Mouse (Mus musculus) limb, embryonic 10.5 days (tissue): ENCODE data around the gene Kif6. TPM values are rescaled to one million over a fixed set of nuclear protein-coding genes. Genes with fewer than 3 reads are reported as not detected.

Experiments used
- DNase-seq: peaks from one replicate; pipeline ENCODE4 v3.0.0-alpha.2; 2017; ENCODE audit warnings: low spot score
- H3K27ac ChIP-seq: fragments of 300-500 bp; sonication (generic); 2 replicates; pipeline ENCODE4 v1.5.1; 2016; ENCODE audit warnings: mild to moderate bottlenecking
- H3K27me3 ChIP-seq: fragments of 300-500 bp; sonication (generic); 2 replicates; pipeline ENCODE4 v1.6.1; 2016; ENCODE audit warnings: low read depth, mild to moderate bottlenecking; ENCODE audit not compliant: poor library complexity, severe bottlenecking
- H3K36me3 ChIP-seq: fragments of 300-500 bp; sonication (generic); 2 replicates; pipeline ENCODE4 v1.6.1; 2016; ENCODE audit warnings: mild to moderate bottlenecking, moderate library complexity
- H3K4me1 ChIP-seq: fragments of 300-500 bp; sonication (generic); 2 replicates; pipeline ENCODE4 v1.6.1; 2016
- H3K4me3 ChIP-seq: fragments of 300-500 bp; sonication (generic); 2 replicates; pipeline ENCODE4 v1.5.1; 2016; ENCODE audit warnings: mild to moderate bottlenecking, moderate library complexity
- H3K9me3 ChIP-seq: fragments of 300-500 bp; sonication (generic); replicated peaks from 2 replicates; pipeline ENCODE4 v1.6.1; 2016; ENCODE audit warnings: mild to moderate bottlenecking
- WGBS: fragments of 180-500 bp; shearing (Covaris S2); methylation state at CpG from one replicate; pipeline ENCODE4 v1.1.7; 2016; 5-methylcytosine and 5-hydroxymethylcytosine counted together
- polyA plus RNA-seq: library from polyadenylated mRNA; unstranded; fragments of >200 nt; fragmentation: Nextera tagmentation; extraction: Ambion mirVana; gene quantifications from 2 replicates; pipeline ENCODE4 v1.2.1, GENCODE M21; 2016

Gene Kif6
- polyA plus RNA-seq, 1 experiment from 2014 or later: 4.3 TPM

DNA sequence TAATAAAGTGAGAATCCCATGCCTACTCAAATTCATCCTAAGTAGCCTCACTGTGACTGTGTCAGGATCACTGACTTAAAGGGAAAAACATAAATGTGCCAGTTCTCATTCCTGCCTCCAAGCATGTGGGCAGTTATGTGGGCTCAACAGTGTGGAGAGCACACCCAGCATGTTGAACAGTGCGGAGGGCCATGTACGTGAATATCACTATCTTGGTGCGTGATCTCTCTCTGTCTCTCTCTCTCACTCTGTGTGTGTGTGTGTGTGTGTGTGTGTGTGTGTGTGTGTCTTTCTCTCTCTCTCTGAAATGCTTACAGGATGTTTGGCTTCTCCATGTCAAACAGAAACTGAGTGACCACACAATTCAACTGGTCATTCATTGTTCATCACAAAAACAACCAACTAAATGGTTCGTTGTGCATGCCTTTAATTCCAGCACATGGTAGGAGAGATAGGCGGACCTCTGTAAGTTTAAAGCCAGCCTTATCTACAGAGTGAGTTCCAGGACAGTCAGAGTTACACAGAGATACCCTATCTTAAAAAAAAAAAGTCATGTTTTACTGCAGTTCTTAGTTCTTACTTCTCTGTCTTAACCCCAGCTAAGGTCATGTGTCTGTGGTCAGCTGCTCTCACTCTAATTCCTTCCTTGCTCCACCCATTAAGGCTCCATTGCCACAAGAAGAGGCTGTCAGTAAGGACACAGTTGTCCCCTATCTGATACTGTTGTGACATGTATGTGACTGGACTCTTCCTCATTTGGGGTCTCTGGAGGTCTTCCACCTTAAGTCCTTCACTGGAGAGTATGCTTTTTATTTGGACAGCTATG lies 266.2 kb downstream of the Kif6 start:
- DNase-seq: no peak
- Histone ChIP-seq H3K27me3 (no peaks in the 10 kb centered on the region), H3K27ac (no peak overlapping the region), H3K4me1 (peaks cover 20% of the 10 kb centered on the region), H3K36me3 (no peaks in the 10 kb centered on the region), H3K9me3 (no peaks in the 10 kb centered on the region), H3K4me3 (no peak overlapping the region)
- 89% methylated on average over 5 of the region's 5 CpGs for WGBS

GRCm38 (mm10) chr17:49881796-49882195 lies 266.9 kb downstream of the Kif6 start:
- Histone ChIP-seq H3K27me3 (no peaks in the 10 kb centered on the region), H3K36me3 (no peaks in the 10 kb centered on the region), H3K4me1 (peaks cover 14% of the 10 kb centered on the region), H3K4me3 (no peak overlapping the region), H3K9me3 (no peaks in the 10 kb centered on the region), H3K27ac (0 out of 2 replicates have a peak overlapping the region, but pooled peaks have one; percentile 36)
- WGBS: 86% methylated on average over 7 of the region's 7 CpGs
- no peak for DNase-seq

GRCm38 (mm10) chr17:49883136-49883755 lies 268.3 kb downstream of the Kif6 start:
- 89% methylated on average over 8 of the region's 8 CpGs for WGBS
- Histone ChIP-seq H3K27me3 (no peaks in the 10 kb centered on the region), H3K36me3 (no peaks in the 10 kb centered on the region), H3K4me1 (peaks cover 21% of the 10 kb centered on the region), H3K4me3 (no peak overlapping the region), H3K27ac (no peak overlapping the region), H3K9me3 (no peaks in the 10 kb centered on the region)
- DNase-seq: no peak

GRCm38 (mm10) chr17:49885035-49885434 lies 270.1 kb downstream of the Kif6 start:
- Histone ChIP-seq H3K27ac (peak overlapping the region; percentile 54), H3K27me3 (no peaks in the 10 kb centered on the region), H3K4me1 (peaks cover 32% of the 10 kb centered on the region), H3K4me3 (no peak overlapping the region), H3K36me3 (no peaks in the 10 kb centered on the region), H3K9me3 (no peaks in the 10 kb centered on the region)
- no peak for DNase-seq
- 92% methylated on average over 11 of the region's 11 CpGs for WGBS

DNA sequence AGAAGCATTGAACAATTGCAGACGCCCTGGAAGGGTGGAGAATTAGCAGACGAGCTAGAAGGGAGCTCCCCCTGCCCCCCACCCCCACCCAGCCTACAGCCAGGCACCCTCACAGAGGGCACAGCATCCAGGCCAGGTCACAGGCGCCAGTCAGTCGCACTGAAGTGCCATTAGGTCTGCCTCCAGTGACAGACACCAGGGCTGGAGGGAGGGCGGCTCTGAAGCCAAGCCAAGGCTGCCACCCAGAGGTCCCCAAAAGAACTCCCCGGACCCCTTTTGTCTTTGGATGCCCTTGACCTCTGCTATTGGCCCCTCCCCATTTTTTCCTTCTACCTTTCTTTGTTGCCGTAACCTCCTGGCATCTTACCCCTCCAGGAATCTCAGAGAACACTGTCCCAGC lies 274.7 kb downstream of the Kif6 start:
- Histone ChIP-seq H3K27ac (peak overlapping the region; percentile 78), H3K4me1 (peaks cover 30% of the 10 kb centered on the region), H3K9me3 (no peaks in the 10 kb centered on the region), H3K27me3 (no peaks in the 10 kb centered on the region), H3K36me3 (no peaks in the 10 kb centered on the region), H3K4me3 (no peak overlapping the region)
- WGBS: 19% methylated on average over 7 of the region's 7 CpGs
- peak; percentile 70 for DNase-seq

DNA sequence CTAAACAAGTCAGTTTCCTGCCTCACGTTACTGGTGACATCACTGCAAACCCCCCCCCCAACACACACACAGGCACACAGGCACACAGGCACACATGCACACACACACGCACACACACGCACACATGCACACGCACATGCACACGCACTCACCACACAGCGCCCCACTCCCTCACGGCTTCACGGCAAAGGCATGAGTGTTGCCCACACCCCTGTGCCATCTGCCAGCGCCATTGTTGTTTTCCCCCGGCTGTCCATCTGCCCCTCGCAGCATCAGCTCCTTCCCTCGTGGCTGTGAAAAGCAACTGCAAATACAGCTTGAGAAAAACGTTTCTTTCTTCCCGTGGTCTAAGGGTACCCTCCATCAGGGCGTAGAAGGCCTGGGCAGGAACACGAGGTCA lies 275.9 kb downstream of the Kif6 start:
- H3K27me3 ChIP-seq: no peaks in the 10 kb centered on the region
- H3K27ac ChIP-seq: no peak overlapping the region
- no peaks in the 10 kb centered on the region for H3K9me3 ChIP-seq
- 87% methylated on average over 16 of the region's 16 CpGs for WGBS
- DNase-seq: no peak
- H3K4me1 ChIP-seq: peaks cover 26% of the 10 kb centered on the region
- no peaks in the 10 kb centered on the region for H3K36me3 ChIP-seq
- H3K4me3 ChIP-seq: no peak overlapping the region

DNA sequence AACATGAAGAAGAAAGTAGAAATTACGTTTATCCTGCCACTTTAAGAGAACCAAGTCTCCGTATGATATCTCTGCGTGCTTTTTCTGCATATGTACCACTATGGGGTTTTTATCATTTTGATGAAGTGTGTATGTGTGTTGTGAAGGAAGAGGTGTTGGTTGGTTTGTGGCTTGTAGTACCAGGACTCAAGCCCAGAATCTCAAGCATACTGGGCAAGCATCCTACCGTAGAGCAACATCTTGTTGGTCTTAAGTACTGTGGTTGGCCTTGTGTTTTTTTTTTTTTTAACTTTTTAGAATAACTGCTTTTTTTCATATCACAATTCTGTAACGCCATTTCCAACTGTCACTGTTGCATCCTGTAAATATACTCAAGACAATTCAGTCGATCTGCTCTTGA lies 277.5 kb downstream of the Kif6 start:
- Histone ChIP-seq H3K27me3 (no peaks in the 10 kb centered on the region), H3K36me3 (no peaks in the 10 kb centered on the region), H3K4me1 (peaks cover 16% of the 10 kb centered on the region), H3K9me3 (no peaks in the 10 kb centered on the region), H3K27ac (no peak overlapping the region), H3K4me3 (no peak overlapping the region)
- no peak for DNase-seq
- 93% methylated on average over 6 of the region's 6 CpGs for WGBS

DNA sequence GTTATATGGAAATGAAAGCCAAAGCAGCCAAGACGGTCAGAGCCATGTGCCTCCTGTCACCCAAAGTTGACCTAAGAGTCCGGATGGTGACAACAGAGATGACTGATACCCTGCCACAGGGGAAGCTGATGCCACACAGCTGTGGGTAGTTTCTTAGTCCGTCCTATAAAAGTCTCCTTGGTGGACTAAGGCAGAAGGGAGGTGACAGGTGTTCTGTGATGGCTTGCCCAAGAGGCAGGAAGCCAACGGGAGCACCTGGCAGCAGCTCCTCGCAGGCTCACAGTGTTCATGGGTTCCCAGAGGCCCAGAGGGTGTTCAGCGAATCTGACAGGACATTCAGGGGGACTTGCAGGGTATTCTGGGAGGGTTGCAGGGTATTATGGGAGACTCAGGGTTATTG lies 279.5 kb downstream of the Kif6 start:
- peaks cover 10% of the 10 kb centered on the region for H3K4me1 ChIP-seq
- peaks cover 3% of the 10 kb centered on the region for H3K27me3 ChIP-seq
- H3K36me3 ChIP-seq: no peaks in the 10 kb centered on the region
- no peak overlapping the region for H3K4me3 ChIP-seq
- WGBS: 83% methylated on average over 6 of the region's 6 CpGs
- no peaks in the 10 kb centered on the region for H3K9me3 ChIP-seq
- H3K27ac ChIP-seq: no peak overlapping the region
- DNase-seq: no peak

DNA sequence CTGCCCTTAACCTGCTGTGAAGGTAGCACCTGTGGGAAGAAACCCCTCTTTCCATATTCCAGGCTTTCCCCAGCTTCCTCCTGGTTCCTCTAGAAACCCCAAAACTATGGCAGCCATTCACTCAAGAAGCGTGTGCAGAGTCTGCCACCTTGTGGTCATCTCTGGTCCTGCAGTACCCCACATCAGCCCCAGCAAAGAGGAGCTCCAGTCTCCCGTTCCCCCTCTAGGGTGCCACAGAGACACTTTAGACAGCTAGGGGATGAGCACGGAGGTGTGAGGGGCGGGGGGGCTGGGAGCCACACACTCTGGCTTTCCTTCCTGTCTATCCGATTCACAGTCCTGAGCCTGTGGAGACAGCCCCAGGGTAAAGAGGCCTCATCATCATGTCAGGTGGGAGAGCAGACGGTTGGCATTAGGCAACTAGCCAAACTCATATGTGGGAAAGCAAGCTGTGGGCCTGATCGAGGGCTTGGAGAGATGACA lies 284.0 kb downstream of the Kif6 start:
- peaks cover 13% of the 10 kb centered on the region for H3K4me1 ChIP-seq
- H3K27ac ChIP-seq: 0 out of 2 replicates have a peak overlapping the region, but pooled peaks have one; percentile 26
- no peaks in the 10 kb centered on the region for H3K9me3 ChIP-seq

GRCm38 (mm10) chr17:49902613-49903012 lies 287.7 kb downstream of the Kif6 start:
- Histone ChIP-seq H3K4me1 (peaks cover 24% of the 10 kb centered on the region), H3K4me3 (no peak overlapping the region), H3K27ac (no peak overlapping the region), H3K36me3 (no peaks in the 10 kb centered on the region), H3K27me3 (peaks cover 22% of the 10 kb centered on the region), H3K9me3 (no peaks in the 10 kb centered on the region)
- WGBS: 88% methylated on average over 7 of the region's 7 CpGs
- DNase-seq: no peak

More for the DNA sequence above, 284.0 kb downstream of the Kif6 start:
- Histone ChIP-seq H3K4me3 (no peak overlapping the region), H3K27me3 (peaks cover 22% of the 10 kb centered on the region), H3K36me3 (no peaks in the 10 kb centered on the region)
- 23% methylated on average over 7 of the region's 7 CpGs for WGBS
- peak; percentile 87 for DNase-seq

DNA sequence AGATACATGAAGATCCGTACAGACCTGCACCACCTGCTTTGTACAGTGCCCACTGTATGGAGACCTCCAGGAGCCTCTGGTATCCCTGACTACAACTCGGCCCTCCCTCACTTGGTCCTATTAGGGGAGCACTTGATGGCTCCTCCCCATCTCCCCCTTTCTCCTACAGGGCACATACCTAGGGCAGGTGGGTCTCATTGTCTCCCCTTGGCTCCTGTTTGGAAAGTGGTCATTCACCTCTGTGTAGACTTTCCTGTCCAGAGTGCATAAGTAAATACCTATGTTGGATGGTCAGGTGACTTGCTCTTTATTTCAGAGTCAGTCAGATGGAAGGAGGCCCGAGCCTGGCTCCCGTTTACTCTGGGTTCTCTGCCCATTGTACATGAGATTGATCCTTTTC lies 308.5 kb downstream of the Kif6 start:
- Histone ChIP-seq H3K27me3 (no peaks in the 10 kb centered on the region), H3K4me3 (no peak overlapping the region), H3K4me1 (no peaks in the 10 kb centered on the region), H3K27ac (no peak overlapping the region), H3K9me3 (no peaks in the 10 kb centered on the region), H3K36me3 (no peaks in the 10 kb centered on the region)
- DNase-seq: no peak
- WGBS: 78% methylated on average over 4 of the region's 4 CpGs

- no peaks in the 10 kb centered on the region for H3K27me3 ChIP-seq
- WGBS: 91% methylated on average over 2 of the region's 2 CpGs
- no peaks in the 10 kb centered on the region for H3K4me1 ChIP-seq
- no peaks in the 10 kb centered on the region for H3K9me3 ChIP-seq
- DNase-seq: no peak
- H3K36me3 ChIP-seq: no peaks in the 10 kb centered on the region
- H3K27ac ChIP-seq: no peak overlapping the region
- H3K4me3 ChIP-seq: no peak overlapping the region
These were observed 312.7 kb downstream of the Kif6 start for GRCm38 (mm10) chr17:49927611-49928010.

- WGBS: 71% methylated on average over 3 of the region's 3 CpGs
- Histone ChIP-seq H3K4me1 (peaks cover 8% of the 10 kb centered on the region; the same call in 1 of the 2 replicates), H3K4me3 (no peak overlapping the region), H3K27me3 (peaks cover 9% of the 10 kb centered on the region; the same call in 1 of the 2 replicates), H3K27ac (no peak overlapping the region), H3K9me3 (no peaks in the 10 kb centered on the region), H3K36me3 (no peaks in the 10 kb centered on the region)
- no peak for DNase-seq
These were observed 318.9 kb downstream of the Kif6 start for GRCm38 (mm10) chr17:49933806-49934205.
